Mouse (Mus musculus): ENCODE measurements around the gene Cep104.

GRCm38 (mm10) chr4:154015476-154015875, 40.5 kb downstream of the Cep104 start:
- TF ChIP-seq TAL1 (IDR thresholded peaks at IDR 0.05; ENCODE audit: low read length) (no peak), GATA1 (IDR thresholded peaks at IDR 0.05; ENCODE audit: low read length) (no peak)

Measured in erythroblast, embryonic 14.5 days (primary cell).